Mouse (Mus musculus): ENCODE measurements around the gene Mtx1. TPM values are rescaled to one million over a fixed set of nuclear protein-coding genes. Genes with fewer than 3 reads are reported as not detected.

The Mtx1 gene
- polyA plus RNA-seq, 1 experiment from 2014 or later, result 121 TPM

Other genes starting within 250 kb of the Mtx1 start
- gene Rusc1, start 133.8 kb downstream of the Mtx1 start, polyA plus RNA-seq (2021; fragmentation: Nextera tagmentation), result 47.9 and 79.6 TPM in 2 replicates
- 0.10 TPM in 1 of 2 replicates, not detected in the other for gene Gm43738, start 126.0 kb downstream of the Mtx1 start, polyA plus RNA-seq (2021; fragmentation: Nextera tagmentation)
- gene Fdps, start 125.1 kb downstream of the Mtx1 start, polyA plus RNA-seq (2021; fragmentation: Nextera tagmentation), result 156 and 192 TPM in 2 replicates
- not detected in 2 replicates for gene Pklr, start 90.9 kb downstream of the Mtx1 start, polyA plus RNA-seq (2021; fragmentation: Nextera tagmentation)
- 2.2 and 5.2 TPM in 2 replicates for gene Hcn3, start 66.9 kb downstream of the Mtx1 start, polyA plus RNA-seq (2021; fragmentation: Nextera tagmentation)
- gene Clk2, start 62.3 kb downstream of the Mtx1 start, polyA plus RNA-seq (2021; fragmentation: Nextera tagmentation), result 3.0 and 3.7 TPM in 2 replicates
- 65.4 and 69.8 TPM in 2 replicates for gene Scamp3, start 49.6 kb downstream of the Mtx1 start, polyA plus RNA-seq (2021; fragmentation: Nextera tagmentation)
- 8.2 and 15.5 TPM in 2 replicates for gene Fam189b, start 43.9 kb downstream of the Mtx1 start, polyA plus RNA-seq (2021; fragmentation: Nextera tagmentation)
- gene Gba, start 24.2 kb downstream of the Mtx1 start, polyA plus RNA-seq (2021; fragmentation: Nextera tagmentation), result 24.1 and 25.8 TPM in 2 replicates
- 8.3 and 12.0 TPM in 2 replicates for gene Thbs3, start 11.9 kb downstream of the Mtx1 start, polyA plus RNA-seq (2021; fragmentation: Nextera tagmentation)
- 0.20 and 0.34 TPM in 2 replicates for gene Muc1, start 2.0 kb upstream of the Mtx1 start, polyA plus RNA-seq (2021; fragmentation: Nextera tagmentation)
- 209 and 223 TPM in 2 replicates for gene Krtcap2, start 18.9 kb upstream of the Mtx1 start, polyA plus RNA-seq (2021; fragmentation: Nextera tagmentation)
- gene Trim46, start 19.2 kb upstream of the Mtx1 start, polyA plus RNA-seq (2021; fragmentation: Nextera tagmentation), result 23.1 and 27.4 TPM in 2 replicates
- 276 and 277 TPM in 2 replicates for gene Dpm3, start 32.3 kb upstream of the Mtx1 start, polyA plus RNA-seq (2021; fragmentation: Nextera tagmentation)
- gene Slc50a1, start 43.5 kb upstream of the Mtx1 start, polyA plus RNA-seq (2021; fragmentation: Nextera tagmentation), result 48.6 and 65.6 TPM in 2 replicates
- 11.1 and 12.0 TPM in 2 replicates for gene Efna1, start 54.1 kb upstream of the Mtx1 start, polyA plus RNA-seq (2021; fragmentation: Nextera tagmentation)
- 5.6 and 31.3 TPM in 2 replicates for gene Efna3, start 95.9 kb upstream of the Mtx1 start, polyA plus RNA-seq (2021; fragmentation: Nextera tagmentation)
- gene Efna4, start 110.9 kb upstream of the Mtx1 start, polyA plus RNA-seq (2021; fragmentation: Nextera tagmentation), result 0.30 and 0.44 TPM in 2 replicates
- gene Adam15, start 122.9 kb upstream of the Mtx1 start, polyA plus RNA-seq (2021; fragmentation: Nextera tagmentation), result 21.3 and 43.1 TPM in 2 replicates
- not detected in 2 replicates for gene Dcst2, start 134.9 kb upstream of the Mtx1 start, polyA plus RNA-seq (2021; fragmentation: Nextera tagmentation)
- gene Dcst1, start 138.2 kb upstream of the Mtx1 start, polyA plus RNA-seq (2021; fragmentation: Nextera tagmentation), result 1.9 and 2.3 TPM in 2 replicates
- gene Zbtb7b, start 167.7 kb upstream of the Mtx1 start, polyA plus RNA-seq (2021; fragmentation: Nextera tagmentation), result 0.49 and 1.2 TPM in 2 replicates
- not detected in 2 replicates for gene Lenep, start 175.7 kb upstream of the Mtx1 start, polyA plus RNA-seq (2021; fragmentation: Nextera tagmentation)
- gene Flad1, start 184.8 kb upstream of the Mtx1 start, polyA plus RNA-seq (2021; fragmentation: Nextera tagmentation), result 22.6 and 32.3 TPM in 2 replicates
- 8.9 and 10.6 TPM in 2 replicates for gene Cks1b, start 191.3 kb upstream of the Mtx1 start, polyA plus RNA-seq (2021; fragmentation: Nextera tagmentation)
- gene Shc1, start 191.4 kb upstream of the Mtx1 start, polyA plus RNA-seq (2021; fragmentation: Nextera tagmentation), result 4.1 and 4.9 TPM in 2 replicates
- gene Pygo2, start 203.1 kb upstream of the Mtx1 start, polyA plus RNA-seq (2021; fragmentation: Nextera tagmentation), result 5.5 and 11.4 TPM in 2 replicates
- gene Pbxip1, start 209.6 kb upstream of the Mtx1 start, polyA plus RNA-seq (2021; fragmentation: Nextera tagmentation), result 15.4 and 16.1 TPM in 2 replicates
- 66.6 and 78.2 TPM in 2 replicates for gene Pmvk, start 227.5 kb upstream of the Mtx1 start, polyA plus RNA-seq (2021; fragmentation: Nextera tagmentation)

Data from left cerebral cortex, adult 6 months (tissue).